Mouse (Mus musculus) thymus, postnatal 0 days (tissue): ENCODE data around the gene Slc35g1. TPM values are rescaled to one million over a fixed set of nuclear protein-coding genes. Genes with fewer than 3 reads are reported as not detected.
"Not testable (repeated sequence)": the region's sequence is repeated elsewhere in the genome, so short reads cannot be mapped to it uniquely, and the experiment has no call there.

Experiments used
- DNase-seq: peaks from one replicate; pipeline ENCODE4 v3.0.0-alpha.2; 2015; ENCODE audit warnings: low spot score
- polyA plus RNA-seq: library from polyadenylated mRNA; unstranded; fragments of >200 nt; fragmentation: Nextera tagmentation; extraction: Ambion mirVana; gene quantifications from 2 replicates; pipeline ENCODE4 v1.2.1, GENCODE M21; 2015

Slc35g1 gene
- 3.1 and 3.7 TPM in 2 replicates for polyA plus RNA-seq

DNA sequence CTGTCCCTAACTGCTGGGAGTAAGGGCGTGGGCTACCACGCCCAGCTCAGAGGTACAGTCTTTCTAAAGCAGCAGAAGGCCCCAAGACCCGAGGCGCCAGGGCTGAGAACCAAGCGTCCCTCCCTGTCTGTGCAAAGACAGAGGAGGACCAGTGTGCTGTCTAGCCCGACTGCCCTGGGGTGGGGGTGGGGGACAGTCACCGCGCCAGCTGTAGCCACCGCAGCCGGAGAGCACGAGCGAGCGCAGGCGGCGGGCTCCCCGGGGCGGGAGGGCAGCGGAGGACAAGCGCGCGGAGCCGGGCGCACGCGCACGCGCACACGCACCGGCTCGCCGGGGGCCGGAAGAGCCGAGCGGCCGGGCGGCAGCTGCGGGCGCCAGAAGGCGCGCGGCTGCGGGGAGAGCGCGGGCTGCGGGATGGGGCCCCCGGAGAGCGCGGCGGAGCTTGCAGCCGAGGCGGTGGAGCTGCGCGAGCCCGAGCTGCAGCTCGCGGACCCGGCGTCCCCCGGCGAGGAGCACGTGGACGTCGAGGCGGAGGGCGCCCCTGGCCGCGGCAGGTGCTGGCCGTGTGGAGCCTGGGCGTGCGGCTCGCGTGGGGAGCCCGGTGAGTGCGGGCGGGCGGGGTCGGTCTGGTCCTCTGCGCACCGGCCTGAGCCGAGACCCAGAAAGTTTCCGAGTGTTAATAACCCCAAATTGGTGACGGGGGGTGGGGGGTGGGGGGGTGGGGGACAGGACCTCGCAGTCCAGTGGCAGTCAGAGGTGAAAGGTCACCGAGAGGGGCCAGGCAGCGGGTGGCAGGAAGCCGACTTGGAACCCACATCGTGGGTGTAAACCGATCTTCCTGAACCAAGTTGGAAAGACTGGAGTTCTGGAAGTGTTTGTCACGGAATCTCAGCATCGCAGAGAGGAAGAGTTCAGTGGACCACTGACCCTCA is at the start of gene Slc35g1:
Gene Slc35g1, plus strand, starts transcription at position 280 of the 932 bp plus-strand sequence.
- DNase-seq, result peak; percentile 82

DNA sequence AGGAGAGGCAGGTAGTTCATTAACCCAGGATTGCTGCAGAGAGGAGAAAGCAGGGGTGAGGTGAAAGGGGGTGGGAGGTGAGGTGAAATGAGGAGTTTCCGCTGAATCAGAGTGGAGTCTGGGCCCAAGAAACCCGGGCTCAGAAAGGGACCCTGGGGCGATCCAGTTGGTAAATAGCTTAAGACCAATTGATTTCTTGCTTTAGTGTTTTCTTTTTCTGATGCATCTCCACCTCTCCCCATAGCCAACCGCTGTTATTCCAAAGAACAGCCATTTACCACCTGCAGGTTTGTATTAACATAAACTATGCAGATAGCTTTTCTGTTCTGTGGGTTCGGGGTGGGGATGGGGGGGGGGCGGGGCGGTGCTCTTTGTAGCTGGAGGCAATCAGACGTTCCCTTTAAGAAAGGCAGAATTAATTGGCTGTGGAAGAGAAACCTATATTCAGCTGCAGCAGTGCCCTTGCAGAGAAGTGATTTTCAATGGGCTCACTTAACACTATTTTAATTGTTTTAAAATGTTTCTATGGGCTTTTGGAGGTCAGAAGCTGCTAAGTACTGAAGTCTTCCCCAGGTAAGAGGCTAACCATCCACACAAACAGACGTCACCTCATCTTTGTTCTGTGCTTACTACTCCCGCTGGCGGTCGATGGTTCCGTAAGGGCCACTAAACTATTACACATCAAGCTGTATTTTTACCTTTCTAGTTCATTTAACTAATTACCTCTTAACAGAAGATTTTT is 47.3 kb upstream of the Slc35g1 start:
- no peak for DNase-seq

DNA sequence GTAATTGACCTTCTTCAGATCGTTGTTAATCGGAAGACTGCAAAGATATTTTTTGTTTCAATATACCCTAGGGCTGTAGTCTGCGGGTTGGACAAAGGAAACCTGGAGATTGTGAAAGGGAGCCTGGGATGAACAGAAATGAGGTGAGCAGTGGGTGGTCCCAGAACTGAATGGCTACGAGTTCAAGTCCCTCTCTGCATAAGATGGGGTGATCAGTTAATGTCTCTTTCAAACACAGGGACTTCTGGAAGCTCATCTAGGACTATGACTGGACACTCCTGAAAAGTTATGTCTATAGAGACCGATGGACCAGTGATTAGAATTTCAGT is 46.8 kb upstream of the Slc35g1 start:
- DNase-seq, result no peak

DNA sequence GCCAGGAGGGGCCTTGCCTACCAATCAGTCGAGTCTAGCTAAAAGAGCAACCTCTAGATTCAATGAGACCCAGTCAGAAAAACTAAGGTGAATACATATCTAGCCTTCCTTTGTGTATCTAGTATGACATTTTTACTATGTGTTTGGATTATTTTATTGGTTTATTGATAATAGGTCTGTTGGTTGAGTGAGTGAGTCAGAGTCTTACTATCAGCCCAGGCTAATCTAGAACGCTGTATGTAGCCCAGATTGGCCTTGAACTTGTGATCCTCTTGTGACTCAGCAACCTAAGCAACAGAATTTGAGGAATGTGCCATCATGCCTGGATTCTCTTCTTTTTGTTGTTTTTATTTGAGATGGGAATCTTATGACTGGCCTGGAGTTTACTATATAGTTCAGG is 44.6 kb upstream of the Slc35g1 start:
- no peak for DNase-seq

DNA sequence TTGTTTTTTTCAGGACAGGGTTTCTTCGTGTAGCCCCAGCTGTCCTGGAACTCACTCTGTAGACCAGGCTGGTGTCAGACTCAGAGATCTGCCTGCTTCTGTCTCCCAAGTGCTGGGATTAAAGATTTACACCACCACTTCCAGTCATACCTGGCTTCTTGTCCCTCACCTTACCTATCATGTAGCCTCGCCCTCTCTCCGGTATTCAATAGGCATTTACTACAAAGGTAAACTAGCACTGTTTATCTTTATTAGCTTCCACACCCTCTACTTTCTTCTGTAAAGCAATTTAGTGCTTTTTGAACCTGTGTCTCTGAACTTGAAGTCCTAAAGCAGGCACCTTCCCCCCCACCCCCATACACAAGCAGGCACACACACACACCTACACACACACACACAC is 44.1 kb upstream of the Slc35g1 start:
- DNase-seq, result no peak

DNA sequence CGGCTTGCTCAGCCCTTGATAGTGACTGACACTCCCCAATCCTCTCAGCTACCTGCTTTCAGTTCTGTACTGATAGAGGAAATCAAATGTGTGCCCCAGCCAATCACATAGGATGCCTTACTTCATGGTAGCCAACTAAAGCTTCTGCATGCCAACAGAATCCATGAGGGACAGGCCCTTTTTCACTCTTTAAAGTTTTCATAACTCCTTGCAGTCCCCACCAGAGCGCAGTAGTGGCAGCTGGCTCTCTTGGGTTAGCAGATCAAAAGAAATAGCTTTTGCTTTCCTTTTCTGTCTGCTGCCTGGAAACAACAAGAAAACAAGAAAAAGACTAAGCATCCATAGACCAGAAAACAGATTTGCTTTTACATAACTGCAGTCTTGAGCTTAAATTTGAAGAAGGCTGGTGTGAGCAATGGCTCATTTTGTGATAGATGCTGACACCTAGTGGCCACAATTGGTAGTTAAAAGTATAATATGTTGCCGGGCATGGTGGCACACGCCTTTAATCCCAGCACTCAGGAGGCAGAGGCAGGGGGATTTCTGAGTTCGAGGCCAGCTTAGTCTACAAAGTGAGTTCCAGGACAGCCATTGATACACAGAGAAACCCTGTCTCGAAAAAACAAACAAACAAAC is 43.2 kb upstream of the Slc35g1 start:
- DNase-seq, result peak; percentile 69

DNA sequence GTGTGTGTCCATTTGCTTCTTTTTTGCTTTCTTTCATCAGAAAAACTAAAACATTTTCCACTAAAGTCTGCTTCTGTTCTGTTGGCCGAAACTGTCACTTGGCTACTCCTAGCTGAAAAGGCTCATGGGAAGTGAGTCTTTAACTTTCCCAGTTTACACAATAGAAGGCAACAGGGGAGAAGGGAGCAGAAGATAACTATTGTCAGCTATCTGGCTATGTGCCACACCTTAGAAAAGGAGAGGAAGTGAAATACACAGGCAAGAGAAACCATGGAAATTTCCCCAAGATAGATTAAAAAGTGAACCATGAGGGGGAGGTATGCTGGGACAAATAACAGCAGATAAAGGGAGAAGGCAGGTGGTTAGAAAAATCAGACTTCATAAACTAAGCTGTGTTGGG is 41.5 kb upstream of the Slc35g1 start:
- DNase-seq, result no peak

DNA sequence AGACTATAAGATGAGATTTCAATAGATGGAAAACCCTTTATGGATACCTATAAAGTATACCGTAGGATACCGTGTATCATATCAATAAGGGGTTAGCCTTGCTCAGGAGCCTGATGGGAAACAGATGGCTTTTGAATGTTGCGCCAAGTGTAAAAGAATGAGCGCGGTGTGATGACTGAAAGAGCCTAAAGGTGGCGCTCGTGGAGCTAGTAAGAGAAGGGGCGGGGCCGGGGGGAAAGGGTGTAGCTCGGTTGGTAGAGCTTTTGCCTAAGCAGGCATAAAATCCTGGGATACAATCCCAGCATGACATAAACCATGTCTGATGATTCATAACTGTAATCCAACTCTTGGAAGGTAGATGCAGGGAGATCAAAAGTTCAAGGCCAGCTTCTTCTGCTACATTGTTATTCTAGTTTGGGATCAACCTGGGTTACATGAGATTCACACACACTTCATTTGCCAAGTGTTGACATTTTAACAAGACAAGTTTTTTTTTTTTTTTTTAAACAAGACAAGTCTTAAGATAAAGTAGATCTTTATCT is 40.9 kb upstream of the Slc35g1 start:
- peak; percentile 7 for DNase-seq

DNA sequence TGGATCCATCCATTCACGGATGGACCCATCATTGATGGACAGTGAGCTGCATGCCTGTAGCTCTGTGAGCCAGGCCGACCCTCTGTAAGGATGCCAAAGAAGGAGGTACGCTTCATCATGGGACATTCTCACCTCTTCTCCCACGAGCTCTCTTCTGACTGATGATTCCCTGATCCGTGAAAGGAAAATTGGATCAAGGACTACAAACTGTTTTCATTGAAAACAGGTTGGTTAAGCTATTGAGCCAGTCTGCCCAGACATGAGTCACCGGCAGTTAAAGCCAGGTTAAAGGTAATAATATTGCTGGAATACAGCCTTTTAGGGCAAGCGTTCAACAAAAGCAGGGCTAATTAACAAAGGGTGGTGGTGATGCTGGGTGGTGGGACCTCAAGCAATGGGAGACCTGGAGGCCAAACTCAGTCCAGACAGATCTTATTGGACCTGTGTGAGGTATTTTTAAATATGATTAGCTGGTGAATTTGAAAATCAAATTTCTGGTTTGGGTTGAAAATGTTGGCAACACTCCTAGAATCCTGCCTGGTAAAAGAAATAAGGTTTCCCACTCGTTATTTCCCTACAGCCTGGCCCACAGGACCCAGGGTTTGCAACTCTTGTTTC is 39.5 kb upstream of the Slc35g1 start:
- DNase-seq, result no peak

DNA sequence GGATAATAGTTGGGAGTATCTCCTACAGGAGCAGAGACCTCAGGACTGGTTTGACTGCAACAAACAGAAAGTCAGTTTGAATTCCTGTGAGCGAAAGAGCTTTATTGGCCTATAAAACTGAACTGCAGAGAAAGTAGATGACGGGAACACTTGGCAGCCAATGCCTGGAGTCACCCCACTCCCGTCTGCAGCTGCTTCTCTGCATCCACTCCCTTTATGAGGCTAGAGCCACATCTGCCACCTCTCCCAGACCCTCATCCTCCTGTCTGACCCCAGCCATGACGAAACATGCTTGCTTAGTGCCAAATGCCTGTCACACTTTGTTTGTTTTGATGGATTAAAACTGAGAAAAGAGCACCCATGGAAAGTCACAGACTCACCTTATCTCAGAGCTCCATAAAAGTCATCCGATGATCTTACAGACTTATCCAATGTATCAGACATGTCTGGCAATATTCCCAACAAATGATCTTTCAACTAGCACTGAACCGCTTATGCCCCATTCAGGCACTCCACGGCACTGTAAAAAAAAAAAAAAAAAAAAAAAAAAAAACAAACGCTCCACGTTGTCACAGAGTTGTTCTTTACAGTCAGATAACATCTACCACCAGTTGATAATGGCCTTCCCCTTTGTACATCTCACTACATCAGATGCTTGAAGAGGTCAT is 37.7 kb upstream of the Slc35g1 start:
- no peak for DNase-seq

DNA sequence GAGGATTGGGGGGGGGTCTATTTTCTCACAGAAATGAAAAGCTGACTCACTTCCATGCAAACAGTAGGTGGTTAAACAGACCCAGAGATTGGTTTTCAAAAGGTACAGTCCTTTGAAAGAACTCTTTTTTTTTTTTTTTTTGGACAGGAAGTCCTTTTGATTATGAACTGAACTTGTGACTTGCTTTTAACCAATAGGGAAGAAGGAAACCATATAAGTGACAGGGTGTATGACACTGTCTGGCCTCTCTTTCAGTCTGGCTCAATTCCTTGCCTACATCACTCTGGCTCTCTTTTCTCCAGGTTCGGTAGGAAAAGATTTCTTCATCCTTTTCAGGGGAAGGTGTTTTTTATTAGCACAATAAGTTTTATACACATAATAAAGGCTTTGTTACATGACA is 36.5 kb upstream of the Slc35g1 start:
- no peak for DNase-seq

DNA sequence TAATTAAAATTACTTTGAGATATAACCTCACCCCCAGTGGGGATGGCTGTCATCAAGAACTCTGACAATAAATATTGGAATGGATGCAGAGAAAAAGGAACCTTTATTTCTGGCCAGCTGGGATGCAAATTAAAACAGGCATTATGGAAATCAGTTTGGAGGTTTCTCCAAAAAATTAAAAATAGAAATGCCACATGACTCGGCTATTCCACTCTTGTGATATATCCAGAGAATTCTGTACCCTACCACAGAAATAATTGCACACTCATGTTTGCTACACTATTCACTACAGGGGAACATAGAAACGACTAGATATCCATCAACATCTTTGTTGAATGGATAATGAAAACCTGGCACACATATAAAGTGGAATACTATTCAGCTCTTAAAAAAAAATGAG is 33.9 kb upstream of the Slc35g1 start:
- DNase-seq, result no peak

DNA sequence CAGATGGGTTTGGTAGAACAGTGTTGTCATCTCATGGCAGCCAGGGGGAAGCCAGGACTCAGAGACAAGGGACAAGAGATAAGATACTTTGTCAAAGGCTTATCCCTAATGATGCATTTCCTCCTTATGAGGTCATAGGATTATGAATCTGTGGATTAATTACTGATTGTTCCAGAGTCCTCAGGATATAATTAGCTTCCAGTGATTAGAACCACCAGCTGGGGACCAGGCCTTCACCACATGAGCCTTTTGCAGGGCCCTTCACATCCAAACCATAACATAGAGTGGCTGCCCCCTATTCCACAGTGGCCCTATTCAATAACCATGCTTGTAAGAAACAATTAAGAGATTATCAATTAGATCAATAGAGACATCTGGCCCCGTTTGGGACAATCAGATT is 32.4 kb upstream of the Slc35g1 start:
- DNase-seq, result no peak

DNA sequence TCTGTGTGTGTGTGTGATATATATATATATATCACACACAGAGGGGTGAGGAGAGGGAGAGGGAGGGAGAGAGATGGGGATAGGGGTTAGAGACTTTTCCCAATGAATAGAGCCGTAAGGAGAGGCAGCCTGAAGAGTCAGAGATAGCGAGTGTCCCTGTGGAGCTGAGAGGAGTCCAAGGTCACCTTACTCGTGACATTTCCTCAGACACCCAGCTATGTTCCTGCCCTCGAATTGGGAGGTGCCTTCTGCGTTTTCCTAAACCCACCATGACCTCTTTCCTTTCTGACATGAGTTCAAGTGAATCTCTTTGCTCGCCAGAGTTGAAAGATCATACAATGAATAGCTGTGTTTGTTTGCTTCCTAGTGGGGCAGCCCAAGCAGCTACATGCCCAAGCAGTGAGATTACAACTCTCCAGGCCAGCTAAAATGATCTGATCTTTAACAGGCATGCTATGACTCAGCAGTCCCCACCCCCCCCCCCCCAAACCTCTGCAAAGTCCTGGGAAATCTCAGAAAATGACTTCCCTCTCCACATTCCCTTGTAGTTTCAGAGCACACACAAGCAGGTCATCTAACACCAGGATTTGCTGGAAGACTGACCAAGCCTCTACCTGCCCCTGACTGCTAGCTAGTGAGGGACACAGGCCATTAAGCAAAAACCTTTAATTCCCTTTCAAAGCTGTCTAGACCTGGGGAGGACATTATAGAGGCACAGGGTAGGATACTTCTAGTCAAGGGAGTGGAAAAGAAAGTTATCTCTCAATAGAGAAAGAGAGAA is 31.7 kb upstream of the Slc35g1 start:
- no peak for DNase-seq

DNA sequence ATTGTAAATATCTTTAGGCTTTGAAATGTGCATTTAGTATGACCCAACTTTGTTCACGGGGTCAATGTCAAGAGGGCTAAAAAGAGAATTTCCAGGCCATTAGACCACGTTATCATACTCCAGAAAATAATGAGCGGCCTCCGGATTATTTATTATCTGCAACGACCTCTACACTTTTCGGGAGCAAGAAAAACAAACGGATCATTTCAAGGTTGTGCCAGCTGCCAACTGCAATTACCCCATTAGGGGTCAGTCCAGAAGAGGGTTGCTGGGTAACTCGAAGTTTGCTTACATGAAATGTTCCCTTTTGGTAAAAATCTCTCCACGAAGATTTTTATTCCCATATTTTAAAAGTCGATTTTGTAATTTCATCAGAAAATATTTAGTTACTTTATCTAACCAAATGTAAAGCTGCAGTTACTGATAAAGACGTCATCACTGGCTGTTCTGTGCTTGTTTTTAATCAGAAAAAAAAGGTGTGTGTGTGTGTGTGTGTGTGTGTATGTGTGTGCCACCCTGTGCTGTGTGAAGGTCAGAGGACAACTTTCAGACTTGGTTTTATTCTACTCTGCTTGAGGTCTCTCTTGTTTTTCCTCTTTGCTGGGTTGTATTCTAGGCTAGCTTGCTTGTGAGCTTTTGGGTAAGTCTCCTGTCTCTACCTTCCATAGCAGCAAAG is 30.7 kb upstream of the Slc35g1 start:
- no peak for DNase-seq

DNA sequence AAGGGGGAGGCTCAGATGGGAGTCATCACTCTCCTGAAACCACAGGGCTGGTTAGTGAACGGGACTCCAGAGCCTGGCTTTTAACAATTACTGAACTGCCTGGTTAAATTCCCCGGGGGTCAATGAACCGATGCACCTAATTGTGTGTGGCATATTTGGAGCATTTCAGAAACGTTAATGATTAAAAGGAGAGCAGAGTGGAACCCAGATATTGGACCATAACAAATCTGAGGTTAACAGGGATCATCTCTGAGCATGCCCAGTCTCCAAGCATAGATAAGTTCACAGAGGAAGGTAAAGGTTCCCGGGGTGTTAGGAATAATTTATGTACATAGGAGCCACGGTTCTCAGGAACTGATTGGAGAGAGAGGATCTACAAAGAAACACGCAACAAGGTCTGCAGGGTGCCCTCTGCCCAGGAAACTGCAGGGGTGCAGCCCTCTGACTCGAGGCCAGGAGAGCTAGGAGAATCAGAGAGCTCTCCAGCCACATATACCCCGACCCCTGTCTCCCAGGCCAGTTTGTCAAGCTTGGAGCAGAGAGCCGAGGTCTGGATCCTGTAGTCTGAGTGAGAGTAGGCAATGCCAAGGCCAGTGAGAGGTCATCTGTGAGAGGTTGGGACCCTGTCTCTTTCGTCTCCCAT is 23.2 kb upstream of the Slc35g1 start:
- no peak for DNase-seq

DNA sequence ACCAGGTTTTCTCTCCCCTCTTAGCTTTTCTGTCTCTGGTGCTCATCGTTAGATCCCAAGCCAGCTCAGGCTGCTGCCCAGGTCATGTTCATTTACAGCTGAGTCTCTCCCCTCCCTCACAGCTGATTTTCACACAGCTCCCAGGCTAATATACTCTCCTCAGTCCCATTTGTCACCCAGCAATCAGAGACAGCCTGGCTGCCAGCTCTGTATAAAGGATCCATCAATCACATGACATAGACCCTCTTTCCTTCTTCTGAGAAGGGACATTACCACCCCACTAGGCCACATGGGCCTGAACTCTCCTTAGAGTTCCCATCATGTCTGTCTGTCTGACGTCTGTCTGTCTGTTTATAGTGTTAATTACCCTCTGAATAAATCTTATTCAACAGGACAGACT is 22.4 kb upstream of the Slc35g1 start:
- no peak for DNase-seq

DNA sequence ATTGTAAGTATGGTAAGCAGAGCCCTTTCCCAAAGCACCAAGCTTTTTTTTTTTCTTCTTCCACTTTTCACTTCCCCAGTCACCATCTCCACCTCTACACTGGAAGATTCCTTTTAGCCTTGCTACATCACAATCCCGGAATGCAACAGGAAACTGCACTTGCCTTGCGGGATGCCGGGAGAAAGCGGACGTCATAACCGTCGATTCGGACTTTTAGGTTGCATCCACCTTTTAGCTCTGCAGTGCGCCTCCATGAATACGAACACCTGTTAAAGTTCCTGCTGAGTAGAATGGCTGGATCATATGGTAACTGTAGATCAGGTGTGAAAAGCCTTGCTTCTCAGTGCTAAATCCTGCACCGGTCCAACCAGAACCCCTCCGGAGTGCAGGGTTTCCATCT is 12.0 kb upstream of the Slc35g1 start:
- DNase-seq, result no peak

DNA sequence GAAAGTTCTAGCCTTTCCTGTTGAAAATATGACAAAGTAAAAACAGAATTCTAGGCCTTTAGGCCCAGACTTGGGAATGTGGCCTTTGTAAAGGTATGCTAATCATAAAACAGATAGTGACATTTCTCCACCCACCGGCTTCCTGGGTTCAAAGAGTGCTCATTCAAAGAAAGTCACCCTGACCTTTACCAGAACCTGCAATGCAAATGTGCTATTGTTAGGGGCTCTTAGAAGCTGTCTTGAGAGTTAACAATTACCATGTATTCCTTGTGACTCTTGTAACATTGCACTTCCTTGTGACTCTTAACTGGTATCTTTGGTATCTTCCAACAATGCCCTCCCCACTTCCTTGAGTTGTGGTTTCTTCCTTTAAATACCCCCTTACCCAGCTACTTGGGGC is 8.8 kb upstream of the Slc35g1 start:
- DNase-seq, result not testable (repeated sequence)
